Mouse (Mus musculus) forebrain, postnatal 0 days (tissue): ENCODE measurements around the gene Zcchc4. TPM values are rescaled to one million over a fixed set of nuclear protein-coding genes. Genes with fewer than 3 reads are reported as not detected.

ENCODE experiments used
- ATAC-seq: fragments of 200-750 bp; cut with Nextera tagmentation; 2 replicates; pipeline ENCODE4 v1.8.0; 2017; ENCODE audit warnings: mild to moderate bottlenecking, moderate library complexity
- DNase-seq: peaks from one replicate; pipeline ENCODE4 v3.0.0-alpha.2; 2015
- H3K27ac ChIP-seq: fragments of 300-500 bp; sonication (generic); 2 replicates; pipeline ENCODE4 v1.5.1; 2014; ENCODE audit warnings: low read depth, mild to moderate bottlenecking, antibody characterized with exemption, low read length, moderate library complexity, mixed read lengths
- H3K27me3 ChIP-seq: fragments of 300-500 bp; sonication (generic); 2 replicates; pipeline ENCODE4 v1.6.1; 2014; ENCODE audit warnings: mild to moderate bottlenecking, low read length, mixed read lengths; ENCODE audit not compliant: insufficient read depth
- H3K36me3 ChIP-seq: fragments of 300-500 bp; sonication (generic); 2 replicates; pipeline ENCODE4 v1.6.1; 2014; ENCODE audit warnings: mild to moderate bottlenecking, moderate library complexity; ENCODE audit not compliant: insufficient read depth
- H3K4me1 ChIP-seq: fragments of 300-500 bp; sonication (generic); 2 replicates; pipeline ENCODE4 v1.6.1; 2014; ENCODE audit warnings: antibody characterized with exemption; ENCODE audit not compliant: insufficient read depth
- H3K4me2 ChIP-seq: fragments of 300-500 bp; sonication (generic); 2 replicates; pipeline ENCODE4 v1.6.1; 2014; ENCODE audit warnings: low read depth, mild to moderate bottlenecking, moderate library complexity
- H3K4me3 ChIP-seq: fragments of 300-500 bp; sonication (generic); 2 replicates; pipeline ENCODE4 v1.5.1; 2014; ENCODE audit warnings: low read depth, low read length, mixed read lengths
- H3K9ac ChIP-seq: fragments of 300-500 bp; sonication (generic); 2 replicates; pipeline ENCODE4 v1.6.1; 2014; ENCODE audit warnings: mild to moderate bottlenecking
- H3K9me3 ChIP-seq: fragments of 300-500 bp; sonication (generic); 2 replicates; pipeline ENCODE4 v1.6.1; 2016; ENCODE audit warnings: low read length
- CTCF ChIP-seq: sonication (generic); IDR thresholded peaks from 2 replicates; pipeline ENCODE4 v1.5.1; 2016; ENCODE audit warnings: antibody characterized with exemption, control low read depth, low read depth
- WGBS: fragments of 180-500 bp; shearing (Covaris S2); extraction: QIAGEN DNeasy Blood & Tissue Kit; methylation state at CpG from one replicate; pipeline ENCODE4 v1.1.7; 2014; 5-methylcytosine and 5-hydroxymethylcytosine counted together
- polyA plus RNA-seq: library from polyadenylated mRNA; unstranded; fragments of >200 nt; fragmentation: Nextera tagmentation; extraction: Ambion mirVana; gene quantifications from 2 replicates; pipeline ENCODE4 v1.2.1, GENCODE M21; 2015
- total RNA-seq: library from RNA; depleted of rRNA; stranded (reverse); fragments of >200 nt; gene quantifications from 2 replicates; pipeline ENCODE4 v1.2.3, GENCODE M21; 2014; rRNA removed

Gene Zcchc4
- total and polyA plus RNA-seq, 2 experiments from 2014 or later, result 6.8 to 11.0 TPM

- H3K27ac ChIP-seq, result no peak overlapping the region
- WGBS, result 90% methylated on average over 13 of the region's 13 CpGs
- H3K4me1 ChIP-seq, result no peaks in the 10 kb centered on the region
- no peak overlapping the region for H3K4me2 ChIP-seq
- H3K4me3 ChIP-seq, result no peak overlapping the region
- H3K9me3 ChIP-seq, result no peaks in the 10 kb centered on the region
- DNase-seq (no peak), ATAC-seq (no peak)
- no peak for TF ChIP-seq CTCF
- H3K27me3 ChIP-seq, result no peaks in the 10 kb centered on the region
- peaks cover 22% of the 10 kb centered on the region for H3K36me3 ChIP-seq
- H3K9ac ChIP-seq, result no peak overlapping the region
These were observed 96.8 kb downstream of the Zcchc4 start for GRCm38 (mm10) chr5:52871986-52872385.

Other genes with a start within 250 kb of the Zcchc4 start
- gene Lgi2, start 208.9 kb upstream of the Zcchc4 start, total RNA-seq, result 14.6 and 15.1 TPM in 2 replicates
- 4.3 and 6.1 TPM in 2 replicates for gene Lgi2, start 208.9 kb upstream of the Zcchc4 start, polyA plus RNA-seq
- gene Sepsecs, start 105.7 kb upstream of the Zcchc4 start, total RNA-seq, result 8.4 and 15.6 TPM in 2 replicates
- 3.2 and 4.2 TPM in 2 replicates for gene Sepsecs, start 105.7 kb upstream of the Zcchc4 start, polyA plus RNA-seq
- gene Pi4k2b, start 33.8 kb upstream of the Zcchc4 start, total RNA-seq, result 5.0 and 6.4 TPM in 2 replicates
- 1.7 and 2.0 TPM in 2 replicates for gene Pi4k2b, start 33.8 kb upstream of the Zcchc4 start, polyA plus RNA-seq
- 65.0 and 76.6 TPM in 2 replicates for gene Anapc4, start 58.6 kb downstream of the Zcchc4 start, total RNA-seq
- gene Anapc4, start 58.6 kb downstream of the Zcchc4 start, polyA plus RNA-seq, result 62.7 and 78.1 TPM in 2 replicates